Mouse (Mus musculus) MEL (cell line): ENCODE measurements at regions not wholly inside any gene's neighbourhood (a gene's known extent, or its start where the extent isn't known, plus 50 kb on each side); places are given as distances from the start of the nearest gene placed in this dataset.

Experiments
- DNase-seq: peaks from one replicate; pipeline ENCODE4 v3.0.0; 2011; ENCODE audit warnings: low read depth, low spot score
- H3K27ac ChIP-seq: 2 replicates; pipeline ENCODE4 v1.5.1; 2012; ENCODE audit warnings: low read depth, mild to moderate bottlenecking, control low read depth, low read length, moderate library complexity; ENCODE audit not compliant: control insufficient read depth
- H3K27me3 ChIP-seq, 2 experiments: fragments of 150-350 bp in 1 of 2; sonication (generic) in 1 of 2; 2 replicates each; pipeline ENCODE4 v1.6.1; 2012; ENCODE audit warnings: low read length in 2 of 2, mild to moderate bottlenecking in 2 of 2, improper control_type of control experiment in 1 of 2, moderate library complexity in 1 of 2; ENCODE audit not compliant: insufficient read depth in 2 of 2, control insufficient read depth in 1 of 2
- H3K36me3 ChIP-seq, 2 experiments: 2 replicates each; pipeline ENCODE4 v1.6.1; 2012 to 2014; ENCODE audit warnings: low read length in 2 of 2, improper control_type of control experiment in 1 of 2, inconsistent platforms in 1 of 2, mild to moderate bottlenecking in 1 of 2; ENCODE audit not compliant: insufficient read depth in 2 of 2, control insufficient read depth in 1 of 2
- H3K4me1 ChIP-seq, 2 experiments: fragments of 150-350 bp in 1 of 2; sonication (generic) in 1 of 2; 2 replicates each; pipeline ENCODE4 v1.6.1; 2012; ENCODE audit warnings: low read length in 2 of 2, improper control_type of control experiment in 1 of 2, mild to moderate bottlenecking in 1 of 2; ENCODE audit not compliant: insufficient read depth in 2 of 2, control insufficient read depth in 1 of 2
- H3K4me3 ChIP-seq, 2 experiments: fragments of 150-350 bp in 1 of 2; sonication (generic) in 1 of 2; 2 replicates each; pipeline ENCODE4 v1.5.1; 2012; ENCODE audit warnings: low read depth in 2 of 2, low read length in 2 of 2, mild to moderate bottlenecking in 2 of 2, moderate library complexity in 2 of 2, control low read depth in 1 of 2, improper control_type of control experiment in 1 of 2; ENCODE audit not compliant: control insufficient read depth in 1 of 2, insufficient read depth in 1 of 2
- H3K79me2 ChIP-seq: 2 replicates; pipeline ENCODE4 v1.6.1; 2012; ENCODE audit warnings: mild to moderate bottlenecking, low read length, moderate library complexity; ENCODE audit not compliant: control insufficient read depth, poor library complexity, insufficient read depth
- H3K9ac ChIP-seq: 2 replicates; pipeline ENCODE4 v1.6.1; 2012; ENCODE audit warnings: low read depth, mild to moderate bottlenecking, control low read depth, low read length, moderate library complexity; ENCODE audit not compliant: control insufficient read depth, poor library complexity, severe bottlenecking
- H3K9me3 ChIP-seq: fragments of 150-350 bp; sonication (generic); replicated peaks from 2 replicates; pipeline ENCODE4 v1.6.1; 2012; ENCODE audit warnings: mild to moderate bottlenecking, low read length, improper control_type of control experiment, moderate library complexity; ENCODE audit not compliant: insufficient read depth
- CHD1 ChIP-seq: IDR thresholded peaks from 2 replicates; pipeline ENCODE4 v1.6.1; 2012; ENCODE audit warnings: low read depth, mild to moderate bottlenecking, inconsistent platforms, low read length, improper control_type of control experiment
- CHD2 ChIP-seq: IDR thresholded peaks from 2 replicates; pipeline ENCODE4 v1.6.1; 2011; ENCODE audit warnings: low read length, improper control_type of control experiment
- CTCF ChIP-seq, 3 experiments: IDR thresholded peaks in 2 of 3; conservative IDR thresholded peaks in 1 of 3; 2 replicates each; pipeline ENCODE4 v1.5.1; 2011 to 2012; ENCODE audit warnings: low read length in 3 of 3, low read depth in 2 of 3, mild to moderate bottlenecking in 2 of 3, improper control_type of control experiment in 1 of 3, inconsistent platforms in 1 of 3, mixed read lengths in 1 of 3, moderate library complexity in 1 of 3; ENCODE audit not compliant: control insufficient read depth in 1 of 3, insufficient read depth in 1 of 3, poor library complexity in 1 of 3, severe bottlenecking in 1 of 3
- E2F4 ChIP-seq: IDR thresholded peaks from 2 replicates; pipeline ENCODE4 v1.6.1; 2011; ENCODE audit warnings: low read depth, low read length, improper control_type of control experiment, borderline replicate concordance
- EP300 ChIP-seq, 2 experiments: IDR thresholded peaks; 2 replicates each; pipeline ENCODE4 v1.6.1; 2011; ENCODE audit warnings: improper control_type of control experiment in 2 of 2, low read length in 2 of 2, low read depth in 1 of 2, mild to moderate bottlenecking in 1 of 2
- ETS1 ChIP-seq: IDR thresholded peaks from 2 replicates; pipeline ENCODE4 v1.6.1; 2012; ENCODE audit warnings: low read depth, mild to moderate bottlenecking, inconsistent platforms, low read length, improper control_type of control experiment, moderate library complexity
- GATA1 ChIP-seq: IDR thresholded peaks from 2 replicates; pipeline ENCODE4 v1.6.1; 2011; ENCODE audit warnings: low read depth, low read length, improper control_type of control experiment
- HCFC1 ChIP-seq: IDR thresholded peaks from 2 replicates; pipeline ENCODE4 v1.6.1; 2012; ENCODE audit warnings: low read depth, mild to moderate bottlenecking, inconsistent platforms, low read length, improper control_type of control experiment, moderate library complexity
- KAT2A ChIP-seq: conservative IDR thresholded peaks from 2 replicates; pipeline ENCODE4 v1.6.1; 2012; ENCODE audit warnings: low read depth, low read length, improper control_type of control experiment, inconsistent platforms
- MAFK ChIP-seq: IDR thresholded peaks from 2 replicates; pipeline ENCODE4 v1.6.1; 2011; ENCODE audit warnings: low read depth, mild to moderate bottlenecking, low read length, improper control_type of control experiment, borderline replicate concordance
- MXI1 ChIP-seq: IDR thresholded peaks from 2 replicates; pipeline ENCODE4 v1.6.1; 2011; ENCODE audit warnings: mild to moderate bottlenecking, low read depth, low read length, improper control_type of control experiment
- MYB ChIP-seq: IDR thresholded peaks from 2 replicates; pipeline ENCODE4 v1.6.1; 2011; ENCODE audit warnings: mild to moderate bottlenecking, low read depth, low read length, improper control_type of control experiment
- NELFE ChIP-seq: IDR thresholded peaks from 2 replicates; pipeline ENCODE4 v1.6.1; 2011; ENCODE audit warnings: low read depth, low read length, improper control_type of control experiment
- NRF1 ChIP-seq: IDR thresholded peaks from 2 replicates; pipeline ENCODE4 v1.6.1; 2014; ENCODE audit warnings: low read depth, mild to moderate bottlenecking, inconsistent platforms, low read length, improper control_type of control experiment, moderate library complexity; ENCODE audit not compliant: poor library complexity, insufficient read depth, severe bottlenecking
- POLR2A ChIP-seq, 2 experiments: IDR thresholded peaks; 2 replicates each; pipeline ENCODE4 v1.6.1; 2011 to 2012; ENCODE audit warnings: low read length in 2 of 2, mild to moderate bottlenecking in 2 of 2, control low read depth in 1 of 2, improper control_type of control experiment in 1 of 2, low read depth in 1 of 2, moderate library complexity in 1 of 2; ENCODE audit not compliant: control insufficient read depth in 1 of 2, insufficient read depth in 1 of 2, poor library complexity in 1 of 2
- POLR2AphosphoS2 ChIP-seq: IDR thresholded peaks from 2 replicates; pipeline ENCODE4 v1.6.1; 2011; ENCODE audit warnings: low read length, improper control_type of control experiment
- RCOR1 ChIP-seq: IDR thresholded peaks from 2 replicates; pipeline ENCODE4 v1.6.1; 2012; ENCODE audit warnings: low read depth, mild to moderate bottlenecking, inconsistent platforms, low read length, improper control_type of control experiment
- SMC3 ChIP-seq: IDR thresholded peaks from 2 replicates; pipeline ENCODE4 v1.6.1; 2011; ENCODE audit warnings: low read depth, low read length, improper control_type of control experiment
- USF1 ChIP-seq: IDR thresholded peaks from 2 replicates; pipeline ENCODE4 v1.6.1; 2014; ENCODE audit warnings: low read depth, mild to moderate bottlenecking, inconsistent platforms, low read length, improper control_type of control experiment, moderate library complexity
- USF2 ChIP-seq, 2 experiments: IDR thresholded peaks; 2 replicates each; pipeline ENCODE4 v1.6.1; 2011 to 2012; ENCODE audit warnings: improper control_type of control experiment in 2 of 2, low read length in 2 of 2, borderline replicate concordance in 1 of 2, inconsistent platforms in 1 of 2, low read depth in 1 of 2, mild to moderate bottlenecking in 1 of 2; ENCODE audit not compliant: insufficient read depth in 1 of 2
- ZC3H11A ChIP-seq: IDR thresholded peaks from 2 replicates; pipeline ENCODE4 v1.6.1; 2012; ENCODE audit warnings: low read depth, mild to moderate bottlenecking, inconsistent platforms, low read length, improper control_type of control experiment
- ZKSCAN1 ChIP-seq: IDR thresholded peaks from 2 replicates; pipeline ENCODE4 v1.6.1; 2012; ENCODE audit warnings: low read depth, mild to moderate bottlenecking, inconsistent platforms, low read length, improper control_type of control experiment, moderate library complexity
- ZNF384 ChIP-seq: IDR thresholded peaks from 2 replicates; pipeline ENCODE4 v1.6.1; 2012; ENCODE audit warnings: low read depth, mild to moderate bottlenecking, inconsistent platforms, low read length, improper control_type of control experiment

DNA sequence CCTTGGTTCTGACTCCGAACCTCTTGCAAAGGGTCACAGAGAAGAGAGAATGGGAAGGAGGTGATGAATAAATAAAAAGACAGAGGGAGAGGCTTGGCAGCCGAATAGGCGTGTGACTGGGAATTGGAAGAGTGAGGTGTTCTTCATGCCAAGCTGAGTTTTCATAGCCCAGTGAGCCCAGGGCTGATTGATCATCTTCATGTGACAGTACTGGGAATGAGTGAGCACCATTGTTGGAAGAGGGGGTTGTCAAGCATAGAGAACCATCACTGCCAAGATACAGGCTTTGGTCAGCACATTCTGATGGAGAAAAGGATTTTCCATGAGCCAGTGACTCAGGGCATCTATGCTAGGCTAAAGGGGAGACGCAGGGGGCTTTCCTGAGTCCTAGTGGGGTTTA, 163.0 kb downstream of the Slc30a10 start:
- no peak overlapping the region for H3K9ac ChIP-seq
- no peak for TF ChIP-seq NRF1
- no peak for TF ChIP-seq MXI1
- no peak for TF ChIP-seq POLR2AphosphoS2
- TF ChIP-seq KAT2A = no peak
- TF ChIP-seq SMC3 = no peak
- no peak for TF ChIP-seq RCOR1
- no peak for TF ChIP-seq ZKSCAN1
- no peak for TF ChIP-seq CHD1
- no peak for TF ChIP-seq GATA1
- no peak for TF ChIP-seq MAFK
- TF ChIP-seq EP300 (IDR thresholded peaks at IDR 0.05; ENCODE audit: low read depth in 1 of 2, low read length in 2 of 2) = no peak
- no peak for TF ChIP-seq MYB
- no peak overlapping the region for H3K4me3 ChIP-seq
- no peak overlapping the region for H3K27ac ChIP-seq
- DNase-seq = no peak
- no peaks in the 10 kb centered on the region for H3K27me3 ChIP-seq
- no peaks in the 10 kb centered on the region for H3K4me1 ChIP-seq
- no peaks in the 10 kb centered on the region for H3K79me2 ChIP-seq
- H3K9me3 ChIP-seq = no peaks in the 10 kb centered on the region
- H3K36me3 ChIP-seq = no peaks in the 10 kb centered on the region

DNA sequence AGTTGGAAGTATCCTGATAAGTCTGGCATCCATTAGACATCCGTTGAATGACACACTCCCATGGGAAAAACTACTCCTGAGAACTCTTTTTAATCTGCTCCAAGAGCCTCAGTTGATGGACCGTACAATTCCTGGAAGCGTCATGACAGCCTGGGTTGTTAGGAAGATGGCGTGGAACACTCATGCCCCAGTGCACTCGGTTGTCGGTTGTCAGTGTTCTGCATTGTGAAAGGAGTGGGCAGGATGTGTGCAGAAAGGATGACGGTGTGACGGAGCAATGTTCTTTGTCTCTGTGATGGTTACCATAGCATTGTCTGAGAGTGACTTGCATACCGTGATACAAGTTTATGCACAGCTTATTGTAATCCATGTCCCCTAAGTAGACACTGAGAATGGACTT, 164.4 kb downstream of the Slc30a10 start:
- Histone ChIP-seq H3K9me3 (no peaks in the 10 kb centered on the region), H3K4me3 (no peak overlapping the region), H3K27ac (no peak overlapping the region), H3K9ac (no peak overlapping the region), H3K36me3 (no peaks in the 10 kb centered on the region), H3K27me3 (no peaks in the 10 kb centered on the region), H3K4me1 (no peaks in the 10 kb centered on the region), H3K79me2 (no peaks in the 10 kb centered on the region)
- no peak for TF ChIP-seq CTCF (IDR thresholded peaks at IDR 0.05 in 2 of 3, conservative IDR thresholded peaks at IDR 0.05 in 1 of 3; ENCODE audit: control insufficient read depth in 1 of 3, insufficient read depth in 1 of 3, low read depth in 2 of 3, low read length in 3 of 3, poor library complexity in 1 of 3, severe bottlenecking in 1 of 3)
- TF ChIP-seq POLR2A (IDR thresholded peaks at IDR 0.05; ENCODE audit: control insufficient read depth in 1 of 2, insufficient read depth in 1 of 2, low read depth in 1 of 2, low read length in 2 of 2, poor library complexity in 1 of 2) = no peak
- TF ChIP-seq HCFC1 = no peak
- no peak for TF ChIP-seq E2F4
- no peak for TF ChIP-seq SMC3
- no peak for TF ChIP-seq ZC3H11A
- no peak for TF ChIP-seq CHD2
- no peak for TF ChIP-seq NELFE
- TF ChIP-seq MXI1 = no peak
- no peak for TF ChIP-seq USF1
- TF ChIP-seq USF2 (IDR thresholded peaks at IDR 0.05; ENCODE audit: borderline replicate concordance in 1 of 2, insufficient read depth in 1 of 2, low read depth in 1 of 2, low read length in 2 of 2) = no peak
- TF ChIP-seq ETS1 = no peak
- no peak for TF ChIP-seq ZNF384
- DNase-seq = no peak
